Mouse (Mus musculus) heart, embryonic 14.5 days (tissue): Measurements from ENCODE around the gene Eif3b. TPM values are rescaled to one million over a fixed set of nuclear protein-coding genes. Genes with fewer than 3 reads are reported as not detected.

Experiments used
- ATAC-seq: fragments of 200-750 bp; cut with Nextera tagmentation; 2 replicates; pipeline ENCODE4 v1.8.0; 2017; ENCODE audit warnings: low read depth, moderate TSS enrichment; ENCODE audit not compliant: insufficient number of reproducible peaks, insufficient read depth, low FRiP score
- H3K27ac ChIP-seq, 2 experiments: fragments of 200-500 bp in 1 of 2; fragments of 300-500 bp in 1 of 2; sonication (generic) in 1 of 2; replicated peaks in 1 of 2; 2 replicates each; pipeline ENCODE4 v1.5.1; 2012 to 2014; ENCODE audit warnings: low read depth in 2 of 2, low read length in 2 of 2, control low read depth in 1 of 2, mild to moderate bottlenecking in 1 of 2, mixed read lengths in 1 of 2; ENCODE audit not compliant: control insufficient read depth in 1 of 2, insufficient read depth in 1 of 2
- H3K27me3 ChIP-seq: fragments of 300-500 bp; sonication (generic); 2 replicates; pipeline ENCODE4 v1.6.1; 2014; ENCODE audit warnings: mild to moderate bottlenecking, low read length, control low read depth; ENCODE audit not compliant: control insufficient read depth, insufficient read depth
- H3K36me3 ChIP-seq: fragments of 300-500 bp; sonication (generic); 2 replicates; pipeline ENCODE4 v1.6.1; 2014; ENCODE audit warnings: mild to moderate bottlenecking, control low read depth, low read length, mixed read lengths; ENCODE audit not compliant: control insufficient read depth, insufficient read depth
- H3K4me1 ChIP-seq, 2 experiments: fragments of 200-500 bp in 1 of 2; fragments of 300-500 bp in 1 of 2; sonication (generic) in 1 of 2; 2 replicates each; pipeline ENCODE4 v1.6.1; 2012 to 2014; ENCODE audit warnings: low read length in 2 of 2, control low read depth in 1 of 2, mixed read lengths in 1 of 2; ENCODE audit not compliant: control insufficient read depth in 2 of 2, insufficient read depth in 2 of 2
- H3K4me2 ChIP-seq: fragments of 300-500 bp; sonication (generic); 2 replicates; pipeline ENCODE4 v1.6.1; 2014; ENCODE audit warnings: mild to moderate bottlenecking, low read length
- H3K4me3 ChIP-seq, 2 experiments: fragments of 200-500 bp in 1 of 2; fragments of 300-500 bp in 1 of 2; sonication (generic) in 1 of 2; 2 replicates each; pipeline ENCODE4 v1.5.1; 2012 to 2014; ENCODE audit warnings: low read length in 2 of 2, mild to moderate bottlenecking in 2 of 2, control low read depth in 1 of 2, low read depth in 1 of 2, moderate library complexity in 1 of 2; ENCODE audit not compliant: control insufficient read depth in 1 of 2, insufficient read depth in 1 of 2
- H3K9ac ChIP-seq: fragments of 300-500 bp; sonication (generic); 2 replicates; pipeline ENCODE4 v1.6.1; 2014; ENCODE audit warnings: mild to moderate bottlenecking, low read length
- H3K9me3 ChIP-seq: fragments of 300-500 bp; sonication (generic); 2 replicates; pipeline ENCODE4 v1.6.1; 2016; ENCODE audit warnings: low read length, control low read depth; ENCODE audit not compliant: control insufficient read depth
- WGBS: fragments of 180-500 bp; shearing (Covaris S2); extraction: QIAGEN DNeasy Blood & Tissue Kit; methylation state at CpG from one replicate; pipeline ENCODE4 v1.1.7; 2014; 5-methylcytosine and 5-hydroxymethylcytosine counted together
- polyA plus RNA-seq: library from polyadenylated mRNA; unstranded; fragments of >200 nt; fragmentation: Nextera tagmentation; extraction: Ambion mirVana; gene quantifications from 2 replicates; pipeline ENCODE4 v1.2.1, GENCODE M21; 2014

Eif3b gene
- polyA plus RNA-seq, 1 experiment from 2014 or later = 108 TPM

GRCm38 (mm10) chr5:140402640-140403270 is 16.4 kb upstream of the Eif3b start:
- H3K4me1 ChIP-seq = no peaks in the 10 kb centered on the region
- H3K27me3 ChIP-seq = no peaks in the 10 kb centered on the region
- no peaks in the 10 kb centered on the region for H3K9me3 ChIP-seq
- no peak overlapping the region for H3K4me3 ChIP-seq
- H3K27ac ChIP-seq = no peak overlapping the region
- ATAC-seq = no peak
- no peak overlapping the region for H3K9ac ChIP-seq
- no peak overlapping the region for H3K4me2 ChIP-seq
- H3K36me3 ChIP-seq = no peaks in the 10 kb centered on the region
- WGBS = 70% methylated on average over 4 of the region's 4 CpGs

- no peak overlapping the region for H3K4me3 ChIP-seq
- no peaks in the 10 kb centered on the region for H3K27me3 ChIP-seq
- no peaks in the 10 kb centered on the region for H3K4me1 ChIP-seq
- no peaks in the 10 kb centered on the region for H3K9me3 ChIP-seq
- 82% methylated on average over 6 of the region's 6 CpGs for WGBS
- H3K9ac ChIP-seq = no peak overlapping the region
- H3K4me2 ChIP-seq = no peak overlapping the region
- ATAC-seq = no peak
- H3K36me3 ChIP-seq = no peaks in the 10 kb centered on the region
- no peak overlapping the region for H3K27ac ChIP-seq
Measured at GRCm38 (mm10) chr5:140405126-140405525, 14.0 kb upstream of the Eif3b start.

- Histone ChIP-seq H3K27me3 (no peaks in the 10 kb centered on the region), H3K9ac (no peak overlapping the region), H3K4me3 (no peak overlapping the region), H3K36me3 (no peaks in the 10 kb centered on the region), H3K9me3 (no peaks in the 10 kb centered on the region), H3K4me1 (no peaks in the 10 kb centered on the region), H3K4me2 (no peak overlapping the region), H3K27ac (no peak overlapping the region)
- no peak for ATAC-seq
- 62% methylated on average over 6 of the region's 6 CpGs for WGBS
Measured at GRCm38 (mm10) chr5:140406666-140407065, 12.5 kb upstream of the Eif3b start.

- Histone ChIP-seq H3K4me1 (no peaks in the 10 kb centered on the region), H3K27me3 (no peaks in the 10 kb centered on the region), H3K27ac (no peak overlapping the region), H3K36me3 (no peaks in the 10 kb centered on the region), H3K4me2 (no peak overlapping the region), H3K4me3 (no peak overlapping the region), H3K9me3 (no peaks in the 10 kb centered on the region), H3K9ac (no peak overlapping the region)
- ATAC-seq = no peak
Measured at GRCm38 (mm10) chr5:140408801-140409200, 10.3 kb upstream of the Eif3b start.

- H3K9ac ChIP-seq = no peak overlapping the region
- no peaks in the 10 kb centered on the region for H3K36me3 ChIP-seq
- 27% methylated on average over 8 of the region's 8 CpGs for WGBS
- no peak overlapping the region for H3K4me3 ChIP-seq
- H3K27me3 ChIP-seq = no peaks in the 10 kb centered on the region
- no peak overlapping the region for H3K27ac ChIP-seq
- H3K4me2 ChIP-seq = no peak overlapping the region
- no peak for ATAC-seq
- no peaks in the 10 kb centered on the region for H3K9me3 ChIP-seq
- no peaks in the 10 kb centered on the region for H3K4me1 ChIP-seq
Measured at GRCm38 (mm10) chr5:140411339-140411738, 7.8 kb upstream of the Eif3b start.

- 55% methylated on average over 4 of the region's 4 CpGs for WGBS
Measured at GRCm38 (mm10) chr5:140414647-140415046, 4.5 kb upstream of the Eif3b start.

GRCm38 (mm10) chr5:140418106-140418488 is 1.0 kb upstream of the Eif3b start:
- Histone ChIP-seq H3K36me3 (0 out of 2 replicates have a peak, but pooled peaks cover 7% of the 10 kb centered on the region), H3K4me1 (peaks cover 7 to 27% of the 10 kb centered on the region in 2 experiments), H3K9ac (peak overlapping the region; percentile 92), H3K27me3 (no peaks in the 10 kb centered on the region), H3K27ac (peak overlapping the region; percentile 88 to 99), H3K4me3 (peak overlapping the region; percentile 93 to 100), H3K4me2 (peak overlapping the region; percentile 91), H3K9me3 (no peaks in the 10 kb centered on the region)
- ATAC-seq = no peak
- 2% methylated on average over 12 of the region's 12 CpGs for WGBS

More at GRCm38 (mm10) chr5:140414647-140415046, 4.5 kb upstream of the Eif3b start:
- Histone ChIP-seq H3K9me3 (no peaks in the 10 kb centered on the region), H3K4me1 (peaks cover 0 to 4% of the 10 kb centered on the region in 2 experiments; a peak in 1 of 4 replicates), H3K9ac (no peak overlapping the region), H3K36me3 (no peaks in the 10 kb centered on the region), H3K27ac (no peak overlapping the region), H3K4me2 (no peak overlapping the region), H3K27me3 (no peaks in the 10 kb centered on the region), H3K4me3 (no peak overlapping the region)
- no peak for ATAC-seq
